Mouse (Mus musculus) CH12.LX (cell line): ENCODE measurements around the gene H2-Aa. TPM values are rescaled to one million over a fixed set of nuclear protein-coding genes. Genes with fewer than 3 reads are reported as not detected.

Experiments used
- DNase-seq: peaks from one replicate; pipeline ENCODE4 v3.0.0-alpha.2; 2013; ENCODE audit errors: extremely low read depth
- H3K27ac ChIP-seq: 2 replicates; pipeline ENCODE4 v1.5.1; 2012; ENCODE audit warnings: low read depth, mild to moderate bottlenecking, control low read depth, moderate library complexity; ENCODE audit not compliant: insufficient read depth
- H3K27me3 ChIP-seq: replicated peaks from 2 replicates; pipeline ENCODE3; 2012; ENCODE audit warnings: inconsistent platforms
- H3K36me3 ChIP-seq, 2 experiments: replicated peaks in 1 of 2; 2 replicates each; pipeline versions ENCODE3 to v1.6.1; 2012; ENCODE audit warnings: inconsistent platforms in 1 of 2, low read length in 1 of 2, mild to moderate bottlenecking in 1 of 2, mixed read lengths in 1 of 2, moderate library complexity in 1 of 2; ENCODE audit not compliant: control insufficient read depth in 1 of 2, insufficient read depth in 1 of 2
- H3K4me1 ChIP-seq, 2 experiments: 2 replicates each; pipeline ENCODE4 v1.6.1; 2012; ENCODE audit warnings: inconsistent platforms in 1 of 2, moderate library complexity in 1 of 2; ENCODE audit not compliant: insufficient read depth in 2 of 2, control insufficient read depth in 1 of 2
- H3K4me2 ChIP-seq: 2 replicates; pipeline ENCODE4 v1.6.1; 2012; ENCODE audit warnings: low read depth, mild to moderate bottlenecking, control low read depth; ENCODE audit not compliant: poor library complexity, insufficient read depth, severe bottlenecking
- H3K4me3 ChIP-seq, 3 experiments: fragments of 150-350 bp in 1 of 3; sonication (generic) in 1 of 3; replicated peaks in 1 of 3; 2 replicates each; pipeline versions ENCODE3 to v1.5.1; 2011 to 2012; ENCODE audit warnings: low read depth in 2 of 3, low read length in 2 of 3, mild to moderate bottlenecking in 2 of 3, moderate library complexity in 2 of 3, control low read depth in 1 of 3, improper control_type of control experiment in 1 of 3, inconsistent platforms in 1 of 3, mixed read lengths in 1 of 3; ENCODE audit not compliant: poor library complexity in 1 of 3
- H3K79me2 ChIP-seq: replicated peaks from 2 replicates; pipeline ENCODE4 v1.6.1; 2012; ENCODE audit warnings: mild to moderate bottlenecking, moderate library complexity; ENCODE audit not compliant: control insufficient read depth, poor library complexity, insufficient read depth, severe bottlenecking; ENCODE audit errors: extremely low read depth
- H3K9ac ChIP-seq: 2 replicates; pipeline ENCODE4 v1.6.1; 2012; ENCODE audit warnings: low read depth, mild to moderate bottlenecking, control low read depth, moderate library complexity; ENCODE audit not compliant: insufficient read depth
- H3K9me3 ChIP-seq: replicated peaks from 2 replicates; pipeline ENCODE3; 2012; ENCODE audit warnings: low read length, inconsistent platforms, mixed read lengths
- BHLHE40 ChIP-seq: IDR thresholded peaks from 2 replicates; pipeline ENCODE4 v1.6.1; 2011; ENCODE audit warnings: mild to moderate bottlenecking, low read depth, low read length, improper control_type of control experiment
- CHD1 ChIP-seq: IDR thresholded peaks from 2 replicates; pipeline ENCODE4 v1.6.1; 2012; ENCODE audit warnings: low read depth, low read length, improper control_type of control experiment, inconsistent platforms
- CHD2 ChIP-seq: IDR thresholded peaks from 2 replicates; pipeline ENCODE4 v1.6.1; 2011; ENCODE audit warnings: low read length, improper control_type of control experiment
- CTCF ChIP-seq, 2 experiments: IDR thresholded peaks in 1 of 2; conservative IDR thresholded peaks in 1 of 2; 2 replicates each; pipeline ENCODE4 v1.5.1; 2011 to 2012; ENCODE audit warnings: low read depth in 2 of 2, low read length in 2 of 2, improper control_type of control experiment in 1 of 2, inconsistent platforms in 1 of 2, mild to moderate bottlenecking in 1 of 2, moderate library complexity in 1 of 2
- ELF1 ChIP-seq: IDR thresholded peaks from 2 replicates; pipeline ENCODE4 v1.6.1; 2014; ENCODE audit warnings: low read depth, mild to moderate bottlenecking, inconsistent platforms, low read length, improper control_type of control experiment
- EP300 ChIP-seq: IDR thresholded peaks from 2 replicates; pipeline ENCODE4 v1.6.1; 2011; ENCODE audit warnings: low read length, improper control_type of control experiment
- ETS1 ChIP-seq: conservative IDR thresholded peaks from 2 replicates; pipeline ENCODE4 v1.6.1; 2012; ENCODE audit warnings: low read depth, mild to moderate bottlenecking, inconsistent platforms, low read length, improper control_type of control experiment, moderate library complexity
- HCFC1 ChIP-seq: IDR thresholded peaks from 2 replicates; pipeline ENCODE4 v1.6.1; 2012; ENCODE audit warnings: low read depth, mild to moderate bottlenecking, inconsistent platforms, low read length, improper control_type of control experiment
- JUN ChIP-seq: IDR thresholded peaks from 2 replicates; pipeline ENCODE4 v1.6.1; 2011; ENCODE audit warnings: low read depth, mild to moderate bottlenecking, low read length, improper control_type of control experiment, moderate library complexity; ENCODE audit not compliant: insufficient read depth
- JUND ChIP-seq: conservative IDR thresholded peaks from 2 replicates; pipeline ENCODE4 v1.6.1; 2011; ENCODE audit warnings: low read depth, low read length, improper control_type of control experiment
- MAFK ChIP-seq: IDR thresholded peaks from 2 replicates; pipeline ENCODE4 v1.6.1; 2011; ENCODE audit warnings: low read length, improper control_type of control experiment; ENCODE audit not compliant: insufficient replicate concordance
- MAX ChIP-seq: IDR thresholded peaks from 2 replicates; pipeline ENCODE4 v1.6.1; 2011; ENCODE audit warnings: low read length, improper control_type of control experiment
- MAZ ChIP-seq: IDR thresholded peaks from 2 replicates; pipeline ENCODE4 v1.6.1; 2012; ENCODE audit warnings: low read depth, mild to moderate bottlenecking, inconsistent platforms, low read length, improper control_type of control experiment, moderate library complexity
- MEF2A ChIP-seq: IDR thresholded peaks from 2 replicates; pipeline ENCODE4 v1.6.1; 2014; ENCODE audit warnings: low read depth, mild to moderate bottlenecking, inconsistent platforms, low read length, improper control_type of control experiment, borderline replicate concordance
- MXI1 ChIP-seq: IDR thresholded peaks from 2 replicates; pipeline ENCODE4 v1.6.1; 2011; ENCODE audit warnings: mild to moderate bottlenecking, low read depth, low read length, improper control_type of control experiment
- MYC ChIP-seq: IDR thresholded peaks from 2 replicates; pipeline ENCODE4 v1.6.1; 2011; ENCODE audit warnings: low read depth, mild to moderate bottlenecking, improper control_type of control experiment, low read length
- NELFE ChIP-seq: IDR thresholded peaks from 2 replicates; pipeline ENCODE4 v1.6.1; 2011; ENCODE audit warnings: low read depth, low read length, improper control_type of control experiment
- NRF1 ChIP-seq: IDR thresholded peaks from 2 replicates; pipeline ENCODE4 v1.6.1; 2014; ENCODE audit warnings: low read depth, mild to moderate bottlenecking, inconsistent platforms, low read length, improper control_type of control experiment, moderate library complexity
- PAX5 ChIP-seq: IDR thresholded peaks from 2 replicates; pipeline ENCODE4 v1.6.1; 2012; ENCODE audit warnings: low read length, inconsistent platforms, mixed read lengths
- POLR2A ChIP-seq: IDR thresholded peaks from 2 replicates; pipeline ENCODE4 v1.6.1; 2011; ENCODE audit warnings: low read depth, mild to moderate bottlenecking, improper control_type of control experiment, low read length
- POLR2AphosphoS2 ChIP-seq: IDR thresholded peaks from 2 replicates; pipeline ENCODE4 v1.6.1; 2011; ENCODE audit warnings: low read depth, low read length, improper control_type of control experiment
- RAD21 ChIP-seq: IDR thresholded peaks from 2 replicates; pipeline ENCODE4 v1.6.1; 2011; ENCODE audit warnings: low read depth, mild to moderate bottlenecking, low read length, improper control_type of control experiment, moderate library complexity
- SIN3A ChIP-seq: IDR thresholded peaks from 2 replicates; pipeline ENCODE4 v1.6.1; 2012; ENCODE audit warnings: low read length, improper control_type of control experiment, inconsistent platforms
- SMC3 ChIP-seq: IDR thresholded peaks from 2 replicates; pipeline ENCODE4 v1.6.1; 2011; ENCODE audit warnings: low read depth, low read length, improper control_type of control experiment
- UBTF ChIP-seq: IDR thresholded peaks from 2 replicates; pipeline ENCODE4 v1.6.1; 2012; ENCODE audit warnings: low read depth, mild to moderate bottlenecking, inconsistent platforms, low read length, improper control_type of control experiment, moderate library complexity
- USF1 ChIP-seq: IDR thresholded peaks from 2 replicates; pipeline ENCODE4 v1.6.1; 2014; ENCODE audit warnings: low read depth, mild to moderate bottlenecking, inconsistent platforms, low read length, improper control_type of control experiment
- ZKSCAN1 ChIP-seq: IDR thresholded peaks from 2 replicates; pipeline ENCODE4 v1.6.1; 2012; ENCODE audit warnings: low read depth, inconsistent platforms, low read length, improper control_type of control experiment, borderline replicate concordance
- ZMIZ1 ChIP-seq: IDR thresholded peaks from 2 replicates; pipeline ENCODE4 v1.6.1; 2012; ENCODE audit warnings: low read depth, mild to moderate bottlenecking, inconsistent platforms, low read length, improper control_type of control experiment
- dilution Hi-C: fragments of 300-500 bp; cut with MboI; formaldehyde crosslinking; loops from 2 replicates; pipeline ENCODE4 v1.14.3; 2020; ENCODE audit warnings: low sequenced_read_pairs; ENCODE audit not compliant: extremely low pct_unique_long_range_greater_than_20kb, extremely low pct_ligation_motif_present
- in situ Hi-C: fragments of 300-500 bp; cut with MboI; formaldehyde crosslinking; loops from 3 replicates; pipeline ENCODE4 v1.14.3; 2019; ENCODE audit warnings: low sequenced_read_pairs, low pct_ligation_motif_present, low pct_unique_long_range_greater_than_20kb, mixed read lengths
- polyA plus RNA-seq: library from polyadenylated mRNA; unstranded; fragments of >175 nt; gene quantifications from 2 replicates; pipeline ENCODE4 v1.2.1, GENCODE M21; 2012; ENCODE audit warnings: low read depth; ENCODE audit not compliant: insufficient read length
- total RNA-seq, 2 experiments: library from RNA; depleted of rRNA; stranded (reverse); fragments of 300-350 nt in 1 of 2; fragments of >200 nt in 1 of 2; gene quantifications; 2 replicates each; pipeline ENCODE4 v1.2.3; 2012 to 2014

The H2-Aa gene
- total and polyA plus RNA-seq, 3 experiments, result 385 to 958 (median 488) TPM

DNA sequence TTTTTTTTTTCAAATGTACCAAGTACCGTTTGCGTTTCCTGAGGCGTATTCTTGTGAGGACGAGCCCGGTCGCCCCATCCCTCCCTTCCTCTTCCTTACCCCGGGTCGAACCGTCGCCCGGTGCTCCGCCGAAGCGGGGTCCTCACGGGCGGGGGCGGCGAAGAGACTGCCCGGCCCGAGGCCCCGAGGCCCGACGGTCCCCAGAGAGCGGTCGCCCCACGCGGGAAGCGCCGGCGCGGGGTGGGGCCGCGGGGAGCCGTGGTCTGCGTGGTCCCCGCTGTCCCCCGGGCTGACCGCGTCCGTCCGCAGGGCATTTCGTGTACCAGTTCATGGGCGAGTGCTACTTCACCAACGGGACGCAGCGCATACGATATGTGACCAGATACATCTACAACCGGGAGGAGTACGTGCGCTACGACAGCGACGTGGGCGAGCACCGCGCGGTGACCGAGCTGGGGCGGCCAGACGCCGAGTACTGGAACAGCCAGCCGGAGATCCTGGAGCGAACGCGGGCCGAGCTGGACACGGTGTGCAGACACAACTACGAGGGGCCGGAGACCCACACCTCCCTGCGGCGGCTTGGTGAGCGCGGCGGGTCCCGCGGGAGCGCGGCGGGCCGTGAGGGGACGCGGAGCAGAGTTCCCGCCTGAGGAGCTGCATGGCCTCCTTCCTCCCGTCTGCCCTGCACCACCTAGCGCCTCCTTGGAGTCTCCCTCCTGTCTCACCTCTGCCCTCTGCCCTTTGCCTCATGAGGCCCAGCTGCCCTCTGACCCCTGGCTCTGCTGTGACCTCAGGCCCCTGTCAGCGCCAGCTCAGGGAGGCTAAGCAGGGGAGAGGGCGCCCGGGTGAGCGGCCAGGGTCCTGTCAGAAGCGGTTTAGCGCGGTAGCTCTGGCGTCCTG is 22.9 kb downstream of the H2-Aa start:
- no peak for DNase-seq
- Histone ChIP-seq H3K36me3 (peaks cover 21 to 39% of the 10 kb centered on the region in 2 experiments), H3K27ac (peak overlapping the region; percentile 82), H3K79me2 (peaks cover 9% of the 10 kb centered on the region; the same call in 1 of the 2 replicates), H3K27me3 (no peaks in the 10 kb centered on the region), H3K4me2 (peak overlapping the region; percentile 52), H3K9ac (peak overlapping the region; percentile 98), H3K4me3 (peak overlapping the region; percentile 78 to 96 (median 95)), H3K4me1 (peaks cover 6 to 45% of the 10 kb centered on the region in 2 experiments), H3K9me3 (no peaks in the 10 kb centered on the region)
- no peak for TF ChIP-seq POLR2AphosphoS2
- TF ChIP-seq PAX5, result no peak
- peak; percentile 15; the same call in 1 of the 2 replicates for TF ChIP-seq HCFC1
- TF ChIP-seq JUN, result no peak
- no peak for TF ChIP-seq MAX
- TF ChIP-seq USF1, result no peak
- peak; percentile 78; the same call in 1 of the 2 replicates for TF ChIP-seq CHD2
- 0 out of 2 replicates have a peak, but pooled peaks have one; percentile 21 for TF ChIP-seq UBTF
- no peak for TF ChIP-seq BHLHE40
- TF ChIP-seq NELFE, result no peak
- in situ Hi-C loops (no loop called here), dilution Hi-C loops (no loop called here)

GRCm38 (mm10) chr17:34263811-34264371 is 23.7 kb downstream of the H2-Aa start:
- H3K4me2 ChIP-seq, result peak overlapping the region; percentile 52; the same call in 1 of the 2 replicates
- H3K27ac ChIP-seq, result peak overlapping the region; percentile 51
- H3K27me3 ChIP-seq, result no peaks in the 10 kb centered on the region
- in situ Hi-C loops, result no loop called here
- H3K4me3 ChIP-seq, result peak overlapping the region; percentile 70 to 95 (median 78)
- H3K9ac ChIP-seq, result peak overlapping the region; percentile 98
- H3K9me3 ChIP-seq, result no peaks in the 10 kb centered on the region
- peaks cover 18 to 31% of the 10 kb centered on the region in 2 experiments for H3K36me3 ChIP-seq
- peaks cover 9% of the 10 kb centered on the region; the same call in 1 of the 2 replicates for H3K79me2 ChIP-seq
- peak; percentile 94 for DNase-seq
- dilution Hi-C loops, result no loop called here
- H3K4me1 ChIP-seq, result peaks cover 6 to 53% of the 10 kb centered on the region in 2 experiments
- TF ChIP-seq JUN, result no peak
- peak; percentile 80 for TF ChIP-seq SIN3A
- no peak for TF ChIP-seq USF1
- peak; percentile 43 for TF ChIP-seq RAD21
- no peak for TF ChIP-seq POLR2AphosphoS2
- no peak for TF ChIP-seq PAX5
- TF ChIP-seq JUND, result no peak; the same call in 1 of the 2 replicates
- no peak for TF ChIP-seq ZKSCAN1
- TF ChIP-seq SMC3, result peak; percentile 51
- no peak for TF ChIP-seq NRF1
- peak; percentile 48 for TF ChIP-seq ETS1
- 0 out of 2 replicates have a peak, but pooled peaks have one; percentile 47 for TF ChIP-seq UBTF
- no peak for TF ChIP-seq ELF1
- TF ChIP-seq CTCF (conservative IDR thresholded peaks at IDR 0.05 in 1 of 2, IDR thresholded peaks at IDR 0.05 in 1 of 2; ENCODE audit: low read depth in 2 of 2, low read length in 2 of 2), result peak in 1 of 2 experiments; percentile 85; a peak in 2 of 4 replicates
- peak; percentile 47; the same call in 1 of the 2 replicates for TF ChIP-seq HCFC1
- TF ChIP-seq EP300, result peak; percentile 26; the same call in 1 of the 2 replicates
- TF ChIP-seq POLR2A, result peak; percentile 61
- 0 out of 2 replicates have a peak, but pooled peaks have one; percentile 43 for TF ChIP-seq MAFK
- peak; percentile 22; the same call in 1 of the 2 replicates for TF ChIP-seq MEF2A
- peak; percentile 45; the same call in 1 of the 2 replicates for TF ChIP-seq MXI1
- TF ChIP-seq ZMIZ1, result peak; percentile 42; the same call in 1 of the 2 replicates
- peak; percentile 41; the same call in 1 of the 2 replicates for TF ChIP-seq CHD1
- peak; percentile 82 for TF ChIP-seq MYC
- TF ChIP-seq MAZ, result peak; percentile 98
- TF ChIP-seq MAX, result 0 out of 2 replicates have a peak, but pooled peaks have one; percentile 41
